Mouse (Mus musculus) forebrain, embryonic 13.5 days (tissue): Measurements from ENCODE around the gene Itga5. TPM values are rescaled to one million over a fixed set of nuclear protein-coding genes. Genes with fewer than 3 reads are reported as not detected.

Experiments used
- ATAC-seq: fragments of 200-750 bp; cut with Nextera tagmentation; 2 replicates; pipeline ENCODE4 v1.8.0; 2017
- H3K27ac ChIP-seq: fragments of 300-500 bp; sonication (generic); 2 replicates; pipeline ENCODE4 v1.5.1; 2015; ENCODE audit warnings: inconsistent platforms, mild to moderate bottlenecking, moderate library complexity
- H3K27me3 ChIP-seq: fragments of 300-500 bp; sonication (generic); 2 replicates; pipeline ENCODE4 v1.6.1; 2015; ENCODE audit warnings: mild to moderate bottlenecking, inconsistent platforms
- H3K36me3 ChIP-seq: fragments of 300-500 bp; sonication (generic); 2 replicates; pipeline ENCODE4 v1.6.1; 2015; ENCODE audit warnings: mild to moderate bottlenecking, inconsistent platforms; ENCODE audit not compliant: poor library complexity, severe bottlenecking
- H3K4me1 ChIP-seq: fragments of 300-500 bp; sonication (generic); 2 replicates; pipeline ENCODE4 v1.6.1; 2015; ENCODE audit warnings: inconsistent platforms
- H3K4me2 ChIP-seq: fragments of 300-500 bp; sonication (generic); 2 replicates; pipeline ENCODE4 v1.6.1; 2015; ENCODE audit warnings: inconsistent platforms, mild to moderate bottlenecking, moderate library complexity
- H3K4me3 ChIP-seq: fragments of 300-500 bp; sonication (generic); 2 replicates; pipeline ENCODE4 v1.5.1; 2015; ENCODE audit warnings: mild to moderate bottlenecking, inconsistent platforms
- H3K9ac ChIP-seq: fragments of 300-500 bp; sonication (generic); 2 replicates; pipeline ENCODE4 v1.6.1; 2015; ENCODE audit warnings: mild to moderate bottlenecking, inconsistent platforms
- H3K9me3 ChIP-seq: fragments of 300-500 bp; sonication (generic); replicated peaks from 2 replicates; pipeline ENCODE4 v1.6.1; 2016; ENCODE audit warnings: inconsistent platforms
- WGBS: fragments of 180-500 bp; shearing (Covaris S2); methylation state at CpG from one replicate; pipeline ENCODE4 v1.1.7; 2015; 5-methylcytosine and 5-hydroxymethylcytosine counted together
- polyA plus RNA-seq: library from polyadenylated mRNA; unstranded; fragments of >200 nt; fragmentation: Nextera tagmentation; extraction: Ambion mirVana; gene quantifications from 2 replicates; pipeline ENCODE4 v1.2.1, GENCODE M21; 2015

The Itga5 gene
- polyA plus RNA-seq, 1 experiment from 2014 or later = 8.0 TPM

DNA sequence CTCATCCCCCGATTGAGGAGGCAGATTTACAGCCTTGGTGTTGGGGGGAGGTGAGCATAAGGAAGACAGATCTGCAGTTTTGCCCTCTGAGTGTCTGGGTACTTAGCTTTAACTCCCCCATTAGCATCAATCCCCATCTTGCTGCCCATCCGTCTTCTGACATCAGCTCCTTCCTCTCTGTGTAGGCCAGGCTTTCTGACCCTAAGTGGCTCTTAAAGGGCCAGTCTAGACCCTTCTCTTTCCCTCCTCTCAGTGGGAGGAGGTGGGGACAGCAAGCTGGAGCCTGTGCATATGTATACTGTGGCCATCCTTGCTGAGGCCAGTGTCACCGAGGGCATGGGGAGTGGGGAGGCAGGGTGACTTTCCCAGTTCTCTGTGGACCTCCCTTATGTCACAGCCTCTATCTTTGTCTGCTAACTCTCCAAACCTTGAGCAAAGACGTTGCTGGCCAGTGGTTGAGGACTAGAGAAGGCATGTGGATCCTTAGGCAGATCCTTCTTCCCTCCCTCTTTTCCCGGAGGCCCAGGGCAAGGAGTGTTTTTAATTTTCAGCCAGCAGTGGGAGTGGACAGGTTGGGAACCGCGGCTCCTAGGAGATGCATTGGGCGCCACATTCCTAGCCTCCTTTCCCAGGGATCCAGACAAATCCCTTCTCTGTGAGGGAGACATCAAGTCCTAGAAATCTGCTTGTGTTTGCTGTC lies 62.5 kb downstream of the Itga5 start:
- peak overlapping the region; percentile 77 for H3K4me2 ChIP-seq

GRCm38 (mm10) chr15:103302341-103303021 lies 64.1 kb downstream of the Itga5 start:
- ATAC-seq = no peak
- H3K4me3 ChIP-seq = no peak overlapping the region
- no peaks in the 10 kb centered on the region for H3K27me3 ChIP-seq
- H3K9me3 ChIP-seq = no peaks in the 10 kb centered on the region
- H3K4me2 ChIP-seq = no peak overlapping the region
- WGBS = 50% methylated on average over 6 of the region's 6 CpGs
- peak overlapping the region; percentile 99 for H3K27ac ChIP-seq
- H3K36me3 ChIP-seq = 0 out of 2 replicates have a peak, but pooled peaks cover 6% of the 10 kb centered on the region
- H3K9ac ChIP-seq = peak overlapping the region; percentile 47; the same call in 1 of the 2 replicates
- peaks cover 92% of the 10 kb centered on the region for H3K4me1 ChIP-seq

More for the DNA sequence above, 62.5 kb downstream of the Itga5 start:
- peak overlapping the region; percentile 44 for H3K4me3 ChIP-seq
- no peak for ATAC-seq
- peaks cover 83% of the 10 kb centered on the region for H3K4me1 ChIP-seq
- H3K36me3 ChIP-seq = no peaks in the 10 kb centered on the region
- H3K9ac ChIP-seq = peak overlapping the region; percentile 78
- no peaks in the 10 kb centered on the region for H3K9me3 ChIP-seq
- peak overlapping the region; percentile 95 for H3K27ac ChIP-seq
- peaks cover 9% of the 10 kb centered on the region for H3K27me3 ChIP-seq
- 10% methylated on average over 8 of the region's 8 CpGs for WGBS

- H3K4me3 ChIP-seq = no peak overlapping the region
- WGBS = 38% methylated on average over 5 of the region's 5 CpGs
- H3K4me2 ChIP-seq = 0 out of 2 replicates have a peak overlapping the region, but pooled peaks have one; percentile 13
- peaks cover 10% of the 10 kb centered on the region for H3K36me3 ChIP-seq
- no peaks in the 10 kb centered on the region for H3K27me3 ChIP-seq
- peak overlapping the region; percentile 99 for H3K27ac ChIP-seq
- no peak for ATAC-seq
- H3K9ac ChIP-seq = peak overlapping the region; percentile 47
- H3K4me1 ChIP-seq = peaks cover 93% of the 10 kb centered on the region
- H3K9me3 ChIP-seq = no peaks in the 10 kb centered on the region
These were observed 64.8 kb downstream of the Itga5 start for GRCm38 (mm10) chr15:103301547-103302340.

- peaks cover 93% of the 10 kb centered on the region for H3K4me1 ChIP-seq
- no peak overlapping the region for H3K4me3 ChIP-seq
- peak overlapping the region; percentile 63 for H3K4me2 ChIP-seq
- peak overlapping the region; percentile 99 for H3K27ac ChIP-seq
- H3K27me3 ChIP-seq = no peaks in the 10 kb centered on the region
- 11% methylated on average over 2 of the region's 2 CpGs for WGBS
- peak overlapping the region; percentile 60; the same call in 1 of the 2 replicates for H3K9ac ChIP-seq
- peaks cover 16% of the 10 kb centered on the region for H3K36me3 ChIP-seq
- no peaks in the 10 kb centered on the region for H3K9me3 ChIP-seq
- ATAC-seq = no peak
These were observed 65.5 kb downstream of the Itga5 start for GRCm38 (mm10) chr15:103301046-103301445.

DNA sequence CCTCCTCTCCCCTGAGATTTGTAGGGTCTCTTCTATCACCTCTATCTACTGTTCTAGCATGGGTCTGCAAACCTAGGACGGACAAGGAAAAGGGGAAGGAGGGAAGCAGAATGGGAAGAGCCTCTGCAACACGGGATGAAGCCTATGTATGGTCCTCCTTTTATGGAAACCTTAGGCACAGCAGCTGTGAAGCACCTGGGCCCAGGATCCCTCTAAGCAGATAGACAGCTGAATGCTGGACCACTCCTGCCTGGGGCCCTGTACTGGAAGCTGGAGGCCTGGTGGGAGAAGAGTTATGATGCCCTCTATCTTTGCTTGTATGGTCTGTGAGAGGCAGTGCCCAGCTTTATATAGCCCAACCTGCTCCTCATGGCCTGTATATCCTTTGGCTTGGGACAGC lies 66.0 kb downstream of the Itga5 start:
- Histone ChIP-seq H3K9ac (peak overlapping the region; percentile 60), H3K4me2 (peak overlapping the region; percentile 63), H3K4me1 (peaks cover 93% of the 10 kb centered on the region), H3K9me3 (no peaks in the 10 kb centered on the region), H3K4me3 (peak overlapping the region; percentile 29), H3K36me3 (peaks cover 21% of the 10 kb centered on the region), H3K27me3 (no peaks in the 10 kb centered on the region), H3K27ac (peak overlapping the region; percentile 99)
- ATAC-seq = no peak
- WGBS = 0% methylated on average over 2 of the region's 2 CpGs

- peak; percentile 63 for ATAC-seq
- Histone ChIP-seq H3K9me3 (no peaks in the 10 kb centered on the region), H3K36me3 (peaks cover 25% of the 10 kb centered on the region), H3K9ac (peak overlapping the region; percentile 60), H3K27me3 (no peaks in the 10 kb centered on the region), H3K4me3 (peak overlapping the region; percentile 29), H3K4me2 (peak overlapping the region; percentile 63), H3K4me1 (peaks cover 97% of the 10 kb centered on the region), H3K27ac (peak overlapping the region; percentile 99)
- WGBS = 2% methylated on average over 18 of the region's 18 CpGs
These were observed 66.5 kb downstream of the Itga5 start for GRCm38 (mm10) chr15:103300067-103300471.

DNA sequence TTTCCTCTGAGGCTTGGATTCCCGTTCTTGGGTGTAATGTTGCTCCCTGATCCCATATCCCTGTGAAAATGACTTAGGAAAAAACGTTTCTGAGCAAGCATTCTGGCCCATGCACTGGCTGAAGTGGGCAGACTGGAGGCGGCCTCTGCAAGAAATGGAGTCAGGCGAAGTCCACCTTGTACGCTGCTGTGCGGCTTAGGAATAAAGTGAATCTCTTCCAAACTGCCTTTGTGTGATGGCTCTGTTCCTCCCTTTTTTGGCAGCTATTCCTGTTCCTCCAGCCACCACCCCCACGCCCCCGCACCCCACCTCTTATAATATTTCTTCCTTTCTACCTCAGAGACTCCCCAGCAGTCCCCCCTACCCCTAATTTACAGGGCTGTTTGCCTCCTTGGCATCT lies 66.9 kb downstream of the Itga5 start:
- ATAC-seq = peak; percentile 9; the same call in 1 of the 2 replicates

GRCm38 (mm10) chr15:103298861-103299616 lies 67.5 kb downstream of the Itga5 start:
- peaks cover 89% of the 10 kb centered on the region for H3K4me1 ChIP-seq
- peak overlapping the region; percentile 60 for H3K9ac ChIP-seq
- no peaks in the 10 kb centered on the region for H3K27me3 ChIP-seq
- H3K27ac ChIP-seq = peak overlapping the region; percentile 99
- 0 out of 2 replicates have a peak overlapping the region, but pooled peaks have one; percentile 29 for H3K4me3 ChIP-seq
- H3K36me3 ChIP-seq = peaks cover 29% of the 10 kb centered on the region
- peak overlapping the region; percentile 63 for H3K4me2 ChIP-seq
- 66% methylated on average over 5 of the region's 5 CpGs for WGBS
- no peak for ATAC-seq
- no peaks in the 10 kb centered on the region for H3K9me3 ChIP-seq

More for the DNA sequence above, 66.9 kb downstream of the Itga5 start:
- 12% methylated on average over 8 of the region's 8 CpGs for WGBS
- H3K27me3 ChIP-seq = no peaks in the 10 kb centered on the region
- H3K9me3 ChIP-seq = no peaks in the 10 kb centered on the region
- H3K27ac ChIP-seq = peak overlapping the region; percentile 99
- peak overlapping the region; percentile 60 for H3K9ac ChIP-seq
- peaks cover 27% of the 10 kb centered on the region for H3K36me3 ChIP-seq
- peak overlapping the region; percentile 29 for H3K4me3 ChIP-seq
- peak overlapping the region; percentile 63 for H3K4me2 ChIP-seq
- H3K4me1 ChIP-seq = peaks cover 95% of the 10 kb centered on the region

- H3K9me3 ChIP-seq = no peaks in the 10 kb centered on the region
- H3K4me1 ChIP-seq = peaks cover 79% of the 10 kb centered on the region
- WGBS = 43% methylated on average over 3 of the region's 3 CpGs
- H3K27ac ChIP-seq = peak overlapping the region; percentile 99
- peak; percentile 22; the same call in 1 of the 2 replicates for ATAC-seq
- H3K27me3 ChIP-seq = no peaks in the 10 kb centered on the region
- H3K4me2 ChIP-seq = 0 out of 2 replicates have a peak overlapping the region, but pooled peaks have one; percentile 8
- peak overlapping the region; percentile 60 for H3K9ac ChIP-seq
- peaks cover 39% of the 10 kb centered on the region for H3K36me3 ChIP-seq
- no peak overlapping the region for H3K4me3 ChIP-seq
These were observed 68.5 kb downstream of the Itga5 start for GRCm38 (mm10) chr15:103298026-103298425.

DNA sequence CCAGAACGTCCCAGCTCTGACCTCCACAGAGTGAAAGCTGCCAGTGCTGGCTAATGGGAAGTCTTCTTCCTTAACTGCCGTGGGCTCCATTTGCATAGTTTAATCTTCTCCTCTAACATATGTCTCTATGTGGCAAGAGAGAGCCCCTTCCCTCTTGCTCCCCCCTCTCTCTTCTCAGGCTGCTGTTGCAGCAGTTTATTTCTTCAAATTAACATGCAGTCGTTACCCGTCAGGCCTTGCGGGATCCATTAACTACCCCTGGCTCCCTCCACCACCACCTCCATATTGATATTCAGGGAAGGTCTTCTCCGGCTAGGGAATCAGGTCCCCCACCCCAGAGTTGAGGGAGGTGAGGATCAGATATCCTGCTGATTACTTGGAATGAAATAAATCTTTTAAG lies 69.2 kb downstream of the Itga5 start:
- H3K9ac ChIP-seq = no peak overlapping the region
- no peaks in the 10 kb centered on the region for H3K9me3 ChIP-seq
- H3K4me3 ChIP-seq = no peak overlapping the region
- no peak for ATAC-seq
- H3K27me3 ChIP-seq = no peaks in the 10 kb centered on the region
- peak overlapping the region; percentile 99 for H3K27ac ChIP-seq
- H3K36me3 ChIP-seq = peaks cover 46% of the 10 kb centered on the region
- H3K4me1 ChIP-seq = peaks cover 72% of the 10 kb centered on the region
- 40% methylated on average over 6 of the region's 6 CpGs for WGBS
- H3K4me2 ChIP-seq = no peak overlapping the region

DNA sequence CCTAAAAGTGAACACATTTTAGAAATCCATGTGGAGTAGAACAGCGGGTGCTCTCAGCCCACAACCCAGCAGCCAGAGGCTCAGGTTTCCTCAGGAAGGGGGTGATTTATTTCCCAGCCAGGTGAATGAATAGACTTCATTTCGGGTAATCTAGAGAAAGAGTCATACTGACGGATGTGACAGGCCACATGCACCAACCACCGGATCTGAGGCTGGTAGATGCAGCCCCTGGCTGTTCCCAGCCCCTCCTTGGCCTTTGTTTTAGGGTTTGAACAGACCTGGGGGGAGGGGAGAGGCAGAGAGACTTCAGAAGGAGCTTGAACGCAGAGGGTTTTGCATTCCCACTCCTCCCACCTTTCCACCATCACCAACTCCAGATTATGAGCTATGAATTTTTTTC lies 70.7 kb downstream of the Itga5 start:
- Histone ChIP-seq H3K27ac (peak overlapping the region; percentile 99), H3K9ac (peak overlapping the region; percentile 47), H3K4me3 (no peak overlapping the region), H3K36me3 (peaks cover 61% of the 10 kb centered on the region), H3K4me1 (peaks cover 57% of the 10 kb centered on the region), H3K9me3 (no peaks in the 10 kb centered on the region), H3K27me3 (no peaks in the 10 kb centered on the region), H3K4me2 (no peak overlapping the region)
- 8% methylated on average over 5 of the region's 5 CpGs for WGBS
- no peak for ATAC-seq
